Mouse (Mus musculus): ENCODE data around the gene Lrrn1.

Lrrn1 gene

GRCm38 (mm10) chr6:107583759-107584383, 54.3 kb downstream of the Lrrn1 start:
- no peak for DNase-seq

DNA sequence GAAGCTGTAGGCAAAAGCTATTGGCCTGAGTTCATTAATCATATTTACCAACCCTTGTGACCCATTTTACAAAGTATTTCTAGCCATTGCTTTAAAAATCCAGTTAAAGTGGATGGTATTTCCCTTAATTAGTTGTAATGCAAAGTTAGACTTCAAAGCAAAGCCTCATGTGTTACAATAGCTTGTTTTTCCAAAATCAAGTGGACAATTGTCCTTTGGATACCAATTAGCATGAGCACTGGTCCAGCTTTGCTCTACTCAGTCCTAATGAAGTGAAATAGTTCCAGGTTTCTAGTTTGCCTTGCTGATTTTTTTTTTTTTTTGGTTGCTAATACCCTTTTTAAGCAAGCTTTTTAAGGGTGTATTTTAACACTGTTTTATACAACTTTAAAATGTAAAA, 75.6 kb downstream of the Lrrn1 start:
- no peak for DNase-seq

- peak; percentile 35 for DNase-seq
These were observed 84.7 kb downstream of the Lrrn1 start for GRCm38 (mm10) chr6:107614288-107614687.

Measured in cerebellum, adult 9-11 months (tissue).